Mouse (Mus musculus): Measurements from ENCODE around the gene 2310039H08Rik.

- TF ChIP-seq CTCF (IDR thresholded peaks at IDR 0.05) (no peak), EP300 (IDR thresholded peaks at IDR 0.05) (no peak)
Measured at GRCm38 (mm10) chr17:46724477-46725084, 47.9 kb upstream of the 2310039H08Rik start.
